Mouse (Mus musculus): ENCODE measurements around the gene Rps24.
"Not testable (repeated sequence)": the region's sequence is repeated elsewhere in the genome, so short reads cannot be mapped to it uniquely, and the experiment has no call there.

The Rps24 gene

GRCm38 (mm10) chr14:24486773-24487227 lies at the start of gene Rps24, which contains the start of gene Polr3a:
Gene Rps24, plus strand, starts transcription at chr14:24487125.
Gene Polr3a, minus strand, starts transcription at chr14:24487058.
- DNase-seq (ENCODE audit: low read depth, low spot score) = peak; percentile 98

- not testable (repeated sequence) for DNase-seq (ENCODE audit: low read depth, low spot score)
Measured at GRCm38 (mm10) chr14:24443529-24443928, 43.4 kb upstream of the Rps24 start.

GRCm38 (mm10) chr14:24458191-24458590 lies 28.7 kb upstream of the Rps24 start:
- no peak for DNase-seq (ENCODE audit: low read depth, low spot score)

GRCm38 (mm10) chr14:24468806-24469205 lies 18.1 kb upstream of the Rps24 start:
- DNase-seq (ENCODE audit: low read depth, low spot score) = no peak

- DNase-seq (ENCODE audit: low read depth, low spot score) = no peak
Measured at GRCm38 (mm10) chr14:24486241-24486767, 621 bp upstream of the Rps24 start.

GRCm38 (mm10) chr14:24489772-24490171 lies 2.8 kb downstream of the Rps24 start:
- DNase-seq (ENCODE audit: low read depth, low spot score) = peak; percentile 27

GRCm38 (mm10) chr14:24490468-24491265 lies 3.7 kb downstream of the Rps24 start:
- DNase-seq (ENCODE audit: low read depth, low spot score) = peak; percentile 94

- DNase-seq (ENCODE audit: low read depth, low spot score) = peak; percentile 53
Measured at GRCm38 (mm10) chr14:24491266-24491981, 4.5 kb downstream of the Rps24 start.

- no peak for DNase-seq (ENCODE audit: low read depth, low spot score)
Measured at GRCm38 (mm10) chr14:24493256-24493655, 6.3 kb downstream of the Rps24 start.

GRCm38 (mm10) chr14:24496507-24496906 lies 9.6 kb downstream of the Rps24 start:
- DNase-seq (ENCODE audit: low read depth, low spot score) = no peak

- DNase-seq (ENCODE audit: low read depth, low spot score) = no peak
Measured at GRCm38 (mm10) chr14:24497443-24497842, 10.5 kb downstream of the Rps24 start.

GRCm38 (mm10) chr14:24498561-24499255 lies 11.8 kb downstream of the Rps24 start:
- peak; percentile 54 for DNase-seq (ENCODE audit: low read depth, low spot score)

- DNase-seq (ENCODE audit: low read depth, low spot score) = peak; percentile 49
Measured at GRCm38 (mm10) chr14:24499478-24499877, 12.6 kb downstream of the Rps24 start.

GRCm38 (mm10) chr14:24500091-24500844 lies 13.3 kb downstream of the Rps24 start:
- DNase-seq (ENCODE audit: low read depth, low spot score) = peak; percentile 88

- DNase-seq (ENCODE audit: low read depth, low spot score) = no peak
Measured at GRCm38 (mm10) chr14:24500845-24501186, 13.9 kb downstream of the Rps24 start.

GRCm38 (mm10) chr14:24501256-24501655 lies 14.3 kb downstream of the Rps24 start:
- DNase-seq (ENCODE audit: low read depth, low spot score) = no peak

GRCm38 (mm10) chr14:24507452-24508069 lies 20.6 kb downstream of the Rps24 start:
- peak; percentile 73 for DNase-seq (ENCODE audit: low read depth, low spot score)

- no peak for DNase-seq (ENCODE audit: low read depth, low spot score)
Measured at GRCm38 (mm10) chr14:24508070-24508773, 21.3 kb downstream of the Rps24 start.

GRCm38 (mm10) chr14:24509557-24509956 lies 22.6 kb downstream of the Rps24 start:
- DNase-seq (ENCODE audit: low read depth, low spot score) = no peak

- DNase-seq (ENCODE audit: low read depth, low spot score) = peak; percentile 65
Measured at GRCm38 (mm10) chr14:24510218-24510617, 23.3 kb downstream of the Rps24 start.

Measured in R1 (cell line).